Mouse (Mus musculus): ENCODE results near the gene Gcsam.

- no peak for TF ChIP-seq CTCF (IDR thresholded peaks at IDR 0.05; ENCODE audit: low read depth, low read length)
- no peak for TF ChIP-seq GATA1 (IDR thresholded peaks at IDR 0.05; ENCODE audit: borderline replicate concordance, low read length)
Measured at GRCm38 (mm10) chr16:45579883-45580282, 30.3 kb upstream of the Gcsam start.
